ENCODE assay signal across 10 mouse cellular contexts in the genomic region with DNA sequence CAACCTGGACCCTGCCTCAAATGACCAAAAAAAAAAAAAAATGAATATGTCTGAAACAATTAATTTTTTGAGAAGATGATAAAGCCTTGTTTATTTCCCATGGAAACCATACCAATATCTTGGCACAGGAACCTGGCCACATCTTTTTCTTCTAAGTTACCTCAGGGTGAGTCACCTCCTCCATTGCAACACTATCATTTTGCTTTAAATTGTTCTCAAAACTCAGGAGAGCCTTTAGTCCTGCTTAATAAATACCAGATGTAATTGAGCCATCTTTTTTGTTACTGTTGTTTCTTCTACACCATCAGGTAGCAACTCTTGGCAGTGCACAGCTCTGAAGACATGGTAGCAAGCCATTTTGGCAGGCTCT.
"Had no signal": no experiment of that assay in that cellular context is flagged by ENCODE, and none has a peak within 500 bp of the region (broad histone marks: within the 10 kb centered on the region; RNA-seq: fewer than 3 reads in every experiment).

No protein-coding gene starts in this region.

- DNase-seq: gastrocnemius, postnatal 25 days; heart, adult 18-20 months; heart, postnatal 10 days; heart, postnatal 4 days; kidney, adult 18-20 months; kidney, adult 8-10 months; kidney, postnatal 10 days; kidney, postnatal 25 days; kidney, postnatal 4 days; left cerebral cortex, postnatal 4 days had no signal
